Mouse (Mus musculus) embryonic facial prominence, embryonic 10.5 days (tissue): Measurements from ENCODE around the gene Chn2. TPM values are rescaled to one million over a fixed set of nuclear protein-coding genes. Genes with fewer than 3 reads are reported as not detected.

Experiments used
- DNase-seq: peaks from one replicate; pipeline ENCODE4 v3.0.0-alpha.2; 2017; ENCODE audit warnings: low spot score
- H3K27ac ChIP-seq: fragments of 300-500 bp; sonication (generic); replicated peaks from 2 replicates; pipeline ENCODE4 v1.5.1; 2016; ENCODE audit warnings: mild to moderate bottlenecking
- H3K27me3 ChIP-seq: fragments of 300-500 bp; sonication (generic); replicated peaks from 2 replicates; pipeline ENCODE4 v1.6.1; 2016; ENCODE audit warnings: low read depth, mild to moderate bottlenecking; ENCODE audit not compliant: poor library complexity, severe bottlenecking
- H3K36me3 ChIP-seq: fragments of 300-500 bp; sonication (generic); replicated peaks from 2 replicates; pipeline ENCODE4 v1.6.1; 2016; ENCODE audit warnings: mild to moderate bottlenecking, moderate library complexity
- H3K4me1 ChIP-seq: fragments of 300-500 bp; sonication (generic); 2 replicates; pipeline ENCODE4 v1.6.1; 2016
- H3K4me3 ChIP-seq: fragments of 300-500 bp; sonication (generic); 2 replicates; pipeline ENCODE4 v1.5.1; 2016; ENCODE audit warnings: mild to moderate bottlenecking, moderate library complexity
- H3K9me3 ChIP-seq: fragments of 300-500 bp; sonication (generic); 2 replicates; pipeline ENCODE4 v1.6.1; 2016; ENCODE audit warnings: mild to moderate bottlenecking
- WGBS: fragments of 180-500 bp; shearing (Covaris S2); methylation state at CpG from one replicate; pipeline ENCODE4 v1.1.7; 2016; 5-methylcytosine and 5-hydroxymethylcytosine counted together
- polyA plus RNA-seq: library from polyadenylated mRNA; unstranded; fragments of >200 nt; fragmentation: Nextera tagmentation; extraction: Ambion mirVana; gene quantifications from 2 replicates; pipeline ENCODE4 v1.2.1, GENCODE M21; 2016

Gene Chn2
- polyA plus RNA-seq, result 10.7 and 11.3 TPM in 2 replicates

GRCm38 (mm10) chr6:54039357-54039804, at the start of gene Chn2:
TSS of gene Chn2 (plus strand) at chr6:54039554.
- Histone ChIP-seq H3K27ac (peak within 1 kb of the TSS; percentile 90), H3K4me1 (peaks cover 34% of the 10 kb centered on the region), H3K4me3 (peak within 1 kb of the TSS; percentile 73), H3K36me3 (no peaks in the 10 kb centered on the region), H3K9me3 (no peaks in the 10 kb centered on the region), H3K27me3 (peaks cover 73% of the 10 kb centered on the region)
- peak; percentile 87 for DNase-seq
- WGBS, result 0% methylated on average over 38 of the region's 43 CpGs

- no peaks in the 10 kb centered on the region; the same call in 1 of the 2 replicates for H3K27me3 ChIP-seq
- 0 out of 2 replicates have a peak overlapping the region, but pooled peaks have one; percentile 44 for H3K27ac ChIP-seq
- DNase-seq, result no peak
- no peak overlapping the region for H3K4me3 ChIP-seq
- H3K36me3 ChIP-seq, result no peaks in the 10 kb centered on the region
- H3K9me3 ChIP-seq, result peaks cover 7% of the 10 kb centered on the region; the same call in 1 of the 2 replicates
- WGBS, result 84% methylated on average over 3 of the region's 3 CpGs
- H3K4me1 ChIP-seq, result peaks cover 10% of the 10 kb centered on the region; the same call in 1 of the 2 replicates
Measured at GRCm38 (mm10) chr6:53992386-53992785, 47.0 kb upstream of the Chn2 start.

GRCm38 (mm10) chr6:53995519-53995918, 43.8 kb upstream of the Chn2 start:
- Histone ChIP-seq H3K4me3 (no peak overlapping the region), H3K4me1 (peaks cover 10% of the 10 kb centered on the region; the same call in 1 of the 2 replicates), H3K36me3 (no peaks in the 10 kb centered on the region), H3K27me3 (no peaks in the 10 kb centered on the region; the same call in 1 of the 2 replicates), H3K9me3 (peaks cover 7% of the 10 kb centered on the region; the same call in 1 of the 2 replicates), H3K27ac (no peak overlapping the region)
- DNase-seq, result no peak
- 71% methylated on average over 4 of the region's 4 CpGs for WGBS

GRCm38 (mm10) chr6:53996226-53996955, 43.0 kb upstream of the Chn2 start:
- H3K27me3 ChIP-seq, result no peaks in the 10 kb centered on the region; the same call in 1 of the 2 replicates
- 92% methylated on average over 3 of the region's 3 CpGs for WGBS
- no peak for DNase-seq
- H3K4me1 ChIP-seq, result peaks cover 10% of the 10 kb centered on the region; the same call in 1 of the 2 replicates
- peaks cover 7% of the 10 kb centered on the region; the same call in 1 of the 2 replicates for H3K9me3 ChIP-seq
- no peaks in the 10 kb centered on the region for H3K36me3 ChIP-seq
- H3K4me3 ChIP-seq, result no peak overlapping the region
- no peak overlapping the region for H3K27ac ChIP-seq

GRCm38 (mm10) chr6:54005302-54005701, 34.1 kb upstream of the Chn2 start:
- no peak overlapping the region for H3K4me3 ChIP-seq
- no peaks in the 10 kb centered on the region for H3K27me3 ChIP-seq
- peaks cover 14% of the 10 kb centered on the region for H3K4me1 ChIP-seq
- no peaks in the 10 kb centered on the region for H3K36me3 ChIP-seq
- H3K27ac ChIP-seq, result no peak overlapping the region
- DNase-seq, result no peak
- 73% methylated on average over 4 of the region's 4 CpGs for WGBS
- H3K9me3 ChIP-seq, result no peaks in the 10 kb centered on the region

GRCm38 (mm10) chr6:54008448-54009120, 30.8 kb upstream of the Chn2 start:
- Histone ChIP-seq H3K27me3 (no peaks in the 10 kb centered on the region), H3K27ac (no peak overlapping the region), H3K4me1 (peaks cover 19% of the 10 kb centered on the region), H3K4me3 (no peak overlapping the region), H3K36me3 (no peaks in the 10 kb centered on the region), H3K9me3 (no peaks in the 10 kb centered on the region)
- no peak for DNase-seq
- WGBS, result 71% methylated on average over 16 of the region's 16 CpGs

- no peak for DNase-seq
- 41% methylated on average over 4 of the region's 4 CpGs for WGBS
Measured at GRCm38 (mm10) chr6:54009293-54009692, 30.1 kb upstream of the Chn2 start.

GRCm38 (mm10) chr6:54010362-54010761, 29.0 kb upstream of the Chn2 start:
- Histone ChIP-seq H3K4me3 (no peak overlapping the region), H3K36me3 (no peaks in the 10 kb centered on the region), H3K4me1 (peaks cover 19% of the 10 kb centered on the region), H3K27me3 (no peaks in the 10 kb centered on the region), H3K27ac (no peak overlapping the region), H3K9me3 (no peaks in the 10 kb centered on the region)
- WGBS, result 66% methylated on average over 9 of the region's 9 CpGs
- DNase-seq, result no peak

More at GRCm38 (mm10) chr6:54009293-54009692, 30.1 kb upstream of the Chn2 start:
- H3K4me3 ChIP-seq, result no peak overlapping the region
- peaks cover 19% of the 10 kb centered on the region for H3K4me1 ChIP-seq
- no peaks in the 10 kb centered on the region for H3K27me3 ChIP-seq
- no peak overlapping the region for H3K27ac ChIP-seq
- no peaks in the 10 kb centered on the region for H3K9me3 ChIP-seq
- H3K36me3 ChIP-seq, result no peaks in the 10 kb centered on the region

GRCm38 (mm10) chr6:54012163-54012562, 27.2 kb upstream of the Chn2 start:
- no peak for DNase-seq
- no peaks in the 10 kb centered on the region for H3K27me3 ChIP-seq
- peaks cover 19% of the 10 kb centered on the region for H3K4me1 ChIP-seq
- WGBS, result 94% methylated on average over 1 of the region's 1 CpGs
- H3K36me3 ChIP-seq, result no peaks in the 10 kb centered on the region
- H3K27ac ChIP-seq, result no peak overlapping the region
- H3K9me3 ChIP-seq, result no peaks in the 10 kb centered on the region
- no peak overlapping the region for H3K4me3 ChIP-seq

- H3K4me3 ChIP-seq, result no peak overlapping the region
- no peaks in the 10 kb centered on the region for H3K27me3 ChIP-seq
- no peaks in the 10 kb centered on the region for H3K9me3 ChIP-seq
- H3K27ac ChIP-seq, result no peak overlapping the region
- WGBS, result 40% methylated on average over 2 of the region's 2 CpGs
- DNase-seq, result no peak
- no peaks in the 10 kb centered on the region for H3K36me3 ChIP-seq
- peaks cover 8% of the 10 kb centered on the region for H3K4me1 ChIP-seq
Measured at GRCm38 (mm10) chr6:54018038-54018437, 21.3 kb upstream of the Chn2 start.

GRCm38 (mm10) chr6:54018861-54019260, 20.5 kb upstream of the Chn2 start:
- Histone ChIP-seq H3K4me1 (peaks cover 8% of the 10 kb centered on the region), H3K27me3 (no peaks in the 10 kb centered on the region), H3K36me3 (no peaks in the 10 kb centered on the region), H3K9me3 (no peaks in the 10 kb centered on the region), H3K4me3 (no peak overlapping the region), H3K27ac (no peak overlapping the region)
- WGBS, result 91% methylated on average over 5 of the region's 5 CpGs
- DNase-seq, result no peak

GRCm38 (mm10) chr6:54021123-54021789, 18.1 kb upstream of the Chn2 start:
- no peak for DNase-seq
- Histone ChIP-seq H3K27ac (no peak overlapping the region), H3K4me1 (peaks cover 8% of the 10 kb centered on the region), H3K9me3 (no peaks in the 10 kb centered on the region), H3K4me3 (no peak overlapping the region), H3K36me3 (no peaks in the 10 kb centered on the region), H3K27me3 (0 out of 2 replicates have a peak, but pooled peaks cover 4% of the 10 kb centered on the region)
- 62% methylated on average over 15 of the region's 15 CpGs for WGBS
